Mouse (Mus musculus) lung, postnatal 0 days (tissue): Measurements from ENCODE around the gene Map3k4.

Source experiments
- CTCF ChIP-seq: IDR thresholded peaks from 2 replicates; pipeline ENCODE4 v1.5.1; 2016; ENCODE audit warnings: antibody characterized with exemption, mild to moderate bottlenecking
- EP300 ChIP-seq: IDR thresholded peaks from 2 replicates; pipeline ENCODE4 v1.6.1; 2016; ENCODE audit warnings: antibody characterized with exemption, mild to moderate bottlenecking, control low read depth

- TF ChIP-seq CTCF = no peak
- no peak for TF ChIP-seq EP300
Observed at GRCm38 (mm10) chr17:12364426-12364735, 45.8 kb upstream of the Map3k4 start.
